Mouse (Mus musculus): Measurements from ENCODE around the gene Pmp22. TPM values are rescaled to one million over a fixed set of nuclear protein-coding genes. Genes with fewer than 3 reads are reported as not detected.

The Pmp22 gene
- total and polyA plus RNA-seq, 2 experiments, result 1.8 to 3.3 TPM

- WGBS, result 65% methylated on average over 5 of the region's 5 CpGs
- DNase-seq (ENCODE audit: extremely low read depth, low read depth, low spot score), result peak; percentile 47
- Histone ChIP-seq H3K9ac (ENCODE audit: low read depth, low read length) (no peak overlapping the region), H3K27me3 (ENCODE audit: control insufficient read depth, insufficient read depth, low read length) (no peaks in the 10 kb centered on the region; the same call in 1 of the 2 replicates), H3K79me2 (ENCODE audit: control insufficient read depth, insufficient read depth, low read length) (no peaks in the 10 kb centered on the region), H3K4me1 (ENCODE audit: control insufficient read depth, insufficient read depth, low read length) (no peaks in the 10 kb centered on the region), H3K4me3 (ENCODE audit: insufficient read depth, low read depth, low read length) (no peak overlapping the region), H3K36me3 (ENCODE audit: control insufficient read depth, insufficient read depth, low read length) (no peaks in the 10 kb centered on the region), H3K27ac (replicated peaks; ENCODE audit: insufficient read depth, low read depth, low read length) (no peak overlapping the region)
- TF ChIP-seq POLR2A (IDR thresholded peaks at IDR 0.05; ENCODE audit: extremely low read depth, insufficient read depth, low read length), result no peak
Observed at GRCm38 (mm10) chr11:63093601-63094000, 35.2 kb upstream of the Pmp22 start.

GRCm38 (mm10) chr11:63094496-63094895, 34.3 kb upstream of the Pmp22 start:
- no peak overlapping the region for H3K27ac ChIP-seq (replicated peaks; ENCODE audit: insufficient read depth, low read depth, low read length)
- no peak overlapping the region for H3K9ac ChIP-seq (ENCODE audit: low read depth, low read length)
- no peaks in the 10 kb centered on the region for H3K79me2 ChIP-seq (ENCODE audit: control insufficient read depth, insufficient read depth, low read length)
- H3K27me3 ChIP-seq (ENCODE audit: control insufficient read depth, insufficient read depth, low read length), result no peaks in the 10 kb centered on the region; the same call in 1 of the 2 replicates
- DNase-seq (ENCODE audit: extremely low read depth, low read depth, low spot score), result no peak
- TF ChIP-seq POLR2A (IDR thresholded peaks at IDR 0.05; ENCODE audit: extremely low read depth, insufficient read depth, low read length), result no peak
- no peak for TF ChIP-seq CTCF (IDR thresholded peaks at IDR 0.05; ENCODE audit: low read depth, low read length)
- H3K4me1 ChIP-seq (ENCODE audit: control insufficient read depth, insufficient read depth, low read length), result no peaks in the 10 kb centered on the region
- H3K36me3 ChIP-seq (ENCODE audit: control insufficient read depth, insufficient read depth, low read length), result no peaks in the 10 kb centered on the region
- 86% methylated on average over 8 of the region's 8 CpGs for WGBS
- no peak overlapping the region for H3K4me3 ChIP-seq (ENCODE audit: insufficient read depth, low read depth, low read length)

GRCm38 (mm10) chr11:63098016-63098415, 30.8 kb upstream of the Pmp22 start:
- Histone ChIP-seq H3K4me3 (ENCODE audit: insufficient read depth, low read depth, low read length) (no peak overlapping the region), H3K9ac (ENCODE audit: low read depth, low read length) (no peak overlapping the region), H3K27me3 (ENCODE audit: control insufficient read depth, insufficient read depth, low read length) (no peaks in the 10 kb centered on the region; the same call in 1 of the 2 replicates), H3K27ac (replicated peaks; ENCODE audit: insufficient read depth, low read depth, low read length) (no peak overlapping the region), H3K79me2 (ENCODE audit: control insufficient read depth, insufficient read depth, low read length) (no peaks in the 10 kb centered on the region), H3K36me3 (ENCODE audit: control insufficient read depth, insufficient read depth, low read length) (no peaks in the 10 kb centered on the region), H3K4me1 (ENCODE audit: control insufficient read depth, insufficient read depth, low read length) (no peaks in the 10 kb centered on the region)
- TF ChIP-seq POLR2A (IDR thresholded peaks at IDR 0.05; ENCODE audit: extremely low read depth, insufficient read depth, low read length), result no peak
- TF ChIP-seq CTCF (IDR thresholded peaks at IDR 0.05; ENCODE audit: low read depth, low read length), result no peak
- 81% methylated on average over 3 of the region's 3 CpGs for WGBS
- DNase-seq (ENCODE audit: extremely low read depth, low read depth, low spot score), result no peak

GRCm38 (mm10) chr11:63099390-63099789, 29.4 kb upstream of the Pmp22 start:
- Histone ChIP-seq H3K9ac (ENCODE audit: low read depth, low read length) (no peak overlapping the region), H3K27me3 (ENCODE audit: control insufficient read depth, insufficient read depth, low read length) (peaks cover 6% of the 10 kb centered on the region; the same call in 1 of the 2 replicates), H3K4me3 (ENCODE audit: insufficient read depth, low read depth, low read length) (no peak overlapping the region), H3K4me1 (ENCODE audit: control insufficient read depth, insufficient read depth, low read length) (no peaks in the 10 kb centered on the region), H3K27ac (replicated peaks; ENCODE audit: insufficient read depth, low read depth, low read length) (no peak overlapping the region), H3K36me3 (ENCODE audit: control insufficient read depth, insufficient read depth, low read length) (no peaks in the 10 kb centered on the region), H3K79me2 (ENCODE audit: control insufficient read depth, insufficient read depth, low read length) (no peaks in the 10 kb centered on the region)
- no peak for TF ChIP-seq CTCF (IDR thresholded peaks at IDR 0.05; ENCODE audit: low read depth, low read length)
- TF ChIP-seq POLR2A (IDR thresholded peaks at IDR 0.05; ENCODE audit: extremely low read depth, insufficient read depth, low read length), result no peak
- 74% methylated on average over 3 of the region's 3 CpGs for WGBS
- no peak for DNase-seq (ENCODE audit: extremely low read depth, low read depth, low spot score)

- 91% methylated on average over 7 of the region's 7 CpGs for WGBS
- no peak overlapping the region for H3K9ac ChIP-seq (ENCODE audit: low read depth, low read length)
- H3K79me2 ChIP-seq (ENCODE audit: control insufficient read depth, insufficient read depth, low read length), result no peaks in the 10 kb centered on the region
- no peak for DNase-seq (ENCODE audit: extremely low read depth, low read depth, low spot score)
- H3K27ac ChIP-seq (replicated peaks; ENCODE audit: insufficient read depth, low read depth, low read length), result no peak overlapping the region
- no peaks in the 10 kb centered on the region for H3K4me1 ChIP-seq (ENCODE audit: control insufficient read depth, insufficient read depth, low read length)
- H3K27me3 ChIP-seq (ENCODE audit: control insufficient read depth, insufficient read depth, low read length), result peaks cover 6% of the 10 kb centered on the region; the same call in 1 of the 2 replicates
- TF ChIP-seq CTCF (IDR thresholded peaks at IDR 0.05; ENCODE audit: low read depth, low read length), result no peak
- no peak for TF ChIP-seq POLR2A (IDR thresholded peaks at IDR 0.05; ENCODE audit: extremely low read depth, insufficient read depth, low read length)
- H3K4me3 ChIP-seq (ENCODE audit: insufficient read depth, low read depth, low read length), result no peak overlapping the region
- H3K36me3 ChIP-seq (ENCODE audit: control insufficient read depth, insufficient read depth, low read length), result no peaks in the 10 kb centered on the region
Observed at GRCm38 (mm10) chr11:63103256-63103655, 25.5 kb upstream of the Pmp22 start.

GRCm38 (mm10) chr11:63104026-63104425, 24.8 kb upstream of the Pmp22 start:
- no peaks in the 10 kb centered on the region for H3K4me1 ChIP-seq (ENCODE audit: control insufficient read depth, insufficient read depth, low read length)
- TF ChIP-seq POLR2A (IDR thresholded peaks at IDR 0.05; ENCODE audit: extremely low read depth, insufficient read depth, low read length) (no peak), CTCF (IDR thresholded peaks at IDR 0.05; ENCODE audit: low read depth, low read length) (no peak)

More at GRCm38 (mm10) chr11:63104026-63104425, 24.8 kb upstream of the Pmp22 start:
- no peak for DNase-seq (ENCODE audit: extremely low read depth, low read depth, low spot score)
- Histone ChIP-seq H3K4me3 (ENCODE audit: insufficient read depth, low read depth, low read length) (no peak overlapping the region), H3K79me2 (ENCODE audit: control insufficient read depth, insufficient read depth, low read length) (no peaks in the 10 kb centered on the region), H3K9ac (ENCODE audit: low read depth, low read length) (no peak overlapping the region), H3K36me3 (ENCODE audit: control insufficient read depth, insufficient read depth, low read length) (no peaks in the 10 kb centered on the region), H3K27me3 (ENCODE audit: control insufficient read depth, insufficient read depth, low read length) (peaks cover 6% of the 10 kb centered on the region; the same call in 1 of the 2 replicates), H3K27ac (replicated peaks; ENCODE audit: insufficient read depth, low read depth, low read length) (no peak overlapping the region)
- 57% methylated on average over 2 of the region's 2 CpGs for WGBS
